Mouse (Mus musculus): Measurements from ENCODE around the gene Sec22c. TPM values are rescaled to one million over a fixed set of nuclear protein-coding genes. Genes with fewer than 3 reads are reported as not detected.

The Sec22c gene
- 3.3 TPM for polyA plus RNA-seq (2014; fragmentation: Illumina TruSeq; extraction: RNeasy Lipid Tissue Mini Kit (QIAGEN cat#74804); ENCODE audit: insufficient read depth, low read depth, low replicate concordance)

GRCm38 (mm10) chr9:121704646-121705625 lies at the start of gene Sec22c:
TSS of gene Sec22c (minus strand) at chr9:121705490.

GRCm38 (mm10) chr9:121718792-121719318 lies 13.6 kb upstream of the Sec22c start, which contains the start of gene Nktr:
TSS of gene Nktr (plus strand) at chr9:121719169.

GRCm38 (mm10) chr9:121709898-121710583 lies 4.8 kb upstream of the Sec22c start, which contains the start of gene Ss18l2:
TSS of gene Ss18l2 (plus strand) at chr9:121710329.

GRCm38 (mm10) chr9:121642401-121643181 lies 62.7 kb downstream of the Sec22c start, which contains the start of gene Vipr1:
TSS of gene Vipr1 (plus strand) at chr9:121642716.

GRCm38 (mm10) chr9:121642001-121642400 lies 63.3 kb downstream of the Sec22c start, which contains the start of gene Lyzl4:
TSS of gene Lyzl4 (minus strand) at chr9:121642096.

Other genes with a start within 250 kb of the Sec22c start
- gene Cck, start 209.8 kb downstream of the Sec22c start, polyA plus RNA-seq (2014; fragmentation: Illumina TruSeq; extraction: RNeasy Lipid Tissue Mini Kit (QIAGEN cat#74804); ENCODE audit: insufficient read depth, low read depth, low replicate concordance): not detected
- 0.93 TPM for gene Lyzl4, start 63.4 kb downstream of the Sec22c start, polyA plus RNA-seq (2014; fragmentation: Illumina TruSeq; extraction: RNeasy Lipid Tissue Mini Kit (QIAGEN cat#74804); ENCODE audit: insufficient read depth, low read depth, low replicate concordance)
- gene Vipr1, start 62.8 kb downstream of the Sec22c start, polyA plus RNA-seq (2014; fragmentation: Illumina TruSeq; extraction: RNeasy Lipid Tissue Mini Kit (QIAGEN cat#74804); ENCODE audit: insufficient read depth, low read depth, low replicate concordance): 1.3 TPM
- gene Ss18l2, start 4.8 kb upstream of the Sec22c start, polyA plus RNA-seq (2014; fragmentation: Illumina TruSeq; extraction: RNeasy Lipid Tissue Mini Kit (QIAGEN cat#74804); ENCODE audit: insufficient read depth, low read depth, low replicate concordance): 55.8 TPM
- gene Nktr, start 13.7 kb upstream of the Sec22c start, polyA plus RNA-seq (2014; fragmentation: Illumina TruSeq; extraction: RNeasy Lipid Tissue Mini Kit (QIAGEN cat#74804); ENCODE audit: insufficient read depth, low read depth, low replicate concordance): 14.5 TPM
- gene Zfp651, start 53.8 kb upstream of the Sec22c start, polyA plus RNA-seq (2014; fragmentation: Illumina TruSeq; extraction: RNeasy Lipid Tissue Mini Kit (QIAGEN cat#74804); ENCODE audit: insufficient read depth, low read depth, low replicate concordance): 14.6 TPM
- gene Klhl40, start 72.1 kb upstream of the Sec22c start, polyA plus RNA-seq (2014; fragmentation: Illumina TruSeq; extraction: RNeasy Lipid Tissue Mini Kit (QIAGEN cat#74804); ENCODE audit: insufficient read depth, low read depth, low replicate concordance): 0.19 TPM
- gene Hhatl, start 87.0 kb upstream of the Sec22c start, polyA plus RNA-seq (2014; fragmentation: Illumina TruSeq; extraction: RNeasy Lipid Tissue Mini Kit (QIAGEN cat#74804); ENCODE audit: insufficient read depth, low read depth, low replicate concordance): 2.0 TPM
- 2.1 TPM for gene Ccdc13, start 134.0 kb upstream of the Sec22c start, polyA plus RNA-seq (2014; fragmentation: Illumina TruSeq; extraction: RNeasy Lipid Tissue Mini Kit (QIAGEN cat#74804); ENCODE audit: insufficient read depth, low read depth, low replicate concordance)
- 78.8 TPM for gene Higd1a, start 152.9 kb upstream of the Sec22c start, polyA plus RNA-seq (2014; fragmentation: Illumina TruSeq; extraction: RNeasy Lipid Tissue Mini Kit (QIAGEN cat#74804); ENCODE audit: insufficient read depth, low read depth, low replicate concordance)
- gene Ackr2, start 192.9 kb upstream of the Sec22c start, polyA plus RNA-seq (2014; fragmentation: Illumina TruSeq; extraction: RNeasy Lipid Tissue Mini Kit (QIAGEN cat#74804); ENCODE audit: insufficient read depth, low read depth, low replicate concordance): 12.2 TPM
- 0.27 TPM for gene Cyp8b1, start 210.8 kb upstream of the Sec22c start, polyA plus RNA-seq (2014; fragmentation: Illumina TruSeq; extraction: RNeasy Lipid Tissue Mini Kit (QIAGEN cat#74804); ENCODE audit: insufficient read depth, low read depth, low replicate concordance)
- gene Fam198a, start 245.5 kb upstream of the Sec22c start, polyA plus RNA-seq (2014; fragmentation: Illumina TruSeq; extraction: RNeasy Lipid Tissue Mini Kit (QIAGEN cat#74804); ENCODE audit: insufficient read depth, low read depth, low replicate concordance): 2.8 TPM